Mouse (Mus musculus): ENCODE data around the gene Ppp2r5b. TPM values are rescaled to one million over a fixed set of nuclear protein-coding genes. Genes with fewer than 3 reads are reported as not detected.
A peak's percentile ranks its signal among the peaks of the same experiment; 100 is the strongest.

Gene Ppp2r5b
- polyA plus RNA-seq, 1 experiment from 2014 or later = 36.5 TPM

- no peak for ATAC-seq (ENCODE audit: low read depth)
- H3K27ac ChIP-seq (replicated peaks; ENCODE audit: low read depth, low read length) = no peak overlapping the region
- no peak overlapping the region for H3K4me3 ChIP-seq (ENCODE audit: low read depth, low read length)
- no peaks in the 10 kb centered on the region for H3K4me1 ChIP-seq (ENCODE audit: control insufficient read depth, insufficient read depth, low read length)
- WGBS = 75% methylated on average over 2 of the region's 2 CpGs
- H3K9ac ChIP-seq (ENCODE audit: low read depth, low read length) = no peak overlapping the region
- H3K36me3 ChIP-seq (ENCODE audit: control insufficient read depth, insufficient read depth, low read length) = no peaks in the 10 kb centered on the region
- no peak overlapping the region for H3K4me2 ChIP-seq (ENCODE audit: low read depth, low read length)
- no peak for DNase-seq (ENCODE audit: low spot score)
- H3K9me3 ChIP-seq (ENCODE audit: control insufficient read depth, low read length) = no peaks in the 10 kb centered on the region
- H3K27me3 ChIP-seq (replicated peaks; ENCODE audit: control insufficient read depth, insufficient read depth, low read length) = no peaks in the 10 kb centered on the region
These were observed 31.4 kb downstream of the Ppp2r5b start for GRCm38 (mm10) chr19:6204265-6204664.

GRCm38 (mm10) chr19:6184131-6184530, 51.5 kb downstream of the Ppp2r5b start, which contains the start of gene Majin:
Majin (plus strand) TSS chr19:6184388.
- Histone ChIP-seq H3K27me3 (replicated peaks; ENCODE audit: control insufficient read depth, insufficient read depth, low read length) (no peaks in the 10 kb centered on the region), H3K4me2 (ENCODE audit: low read depth, low read length) (no peak within 1 kb of the TSS), H3K4me1 (ENCODE audit: control insufficient read depth, insufficient read depth, low read length) (no peaks in the 10 kb centered on the region), H3K9me3 (ENCODE audit: control insufficient read depth, low read length) (no peaks in the 10 kb centered on the region), H3K36me3 (ENCODE audit: control insufficient read depth, insufficient read depth, low read length) (no peaks in the 10 kb centered on the region), H3K4me3 (ENCODE audit: low read depth, low read length) (no peak within 1 kb of the TSS), H3K27ac (replicated peaks; ENCODE audit: low read depth, low read length) (no peak within 1 kb of the TSS), H3K9ac (ENCODE audit: low read depth, low read length) (no peak within 1 kb of the TSS)
- 88% methylated on average over 23 of the region's 23 CpGs for WGBS
- DNase-seq (ENCODE audit: low spot score) = no peak
- ATAC-seq (ENCODE audit: low read depth) = no peak

DNA sequence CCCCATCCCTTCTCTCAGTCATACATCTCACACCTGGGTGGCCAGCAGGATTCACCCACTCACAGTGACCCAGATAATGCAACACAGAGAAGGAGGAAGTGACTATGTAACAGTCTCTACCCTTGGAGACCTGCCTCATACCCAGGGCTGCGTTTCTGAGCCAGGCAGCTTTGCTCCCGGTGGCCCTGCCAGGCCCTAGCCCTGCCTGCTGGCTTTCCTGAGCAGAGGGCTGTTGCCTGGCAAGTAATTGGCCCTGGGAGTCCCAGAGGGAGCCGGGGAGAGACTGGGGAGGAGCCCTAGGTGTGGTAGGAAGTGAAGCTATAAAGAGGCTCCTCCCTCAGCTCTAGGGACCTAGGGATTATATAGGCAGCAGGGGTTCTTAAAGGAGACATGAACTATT, 53.1 kb downstream of the Ppp2r5b start:
- H3K4me3 ChIP-seq (ENCODE audit: low read depth, low read length) = no peak overlapping the region
- H3K27me3 ChIP-seq (replicated peaks; ENCODE audit: control insufficient read depth, insufficient read depth, low read length) = no peaks in the 10 kb centered on the region
- H3K4me2 ChIP-seq (ENCODE audit: low read depth, low read length) = no peak overlapping the region
- no peaks in the 10 kb centered on the region for H3K4me1 ChIP-seq (ENCODE audit: control insufficient read depth, insufficient read depth, low read length)
- DNase-seq (ENCODE audit: low spot score) = peak; percentile 65
- H3K36me3 ChIP-seq (ENCODE audit: control insufficient read depth, insufficient read depth, low read length) = no peaks in the 10 kb centered on the region
- H3K9ac ChIP-seq (ENCODE audit: low read depth, low read length) = no peak overlapping the region
- ATAC-seq (ENCODE audit: low read depth) = peak; percentile 94
- WGBS = 10% methylated on average over 3 of the region's 3 CpGs
- H3K27ac ChIP-seq (replicated peaks; ENCODE audit: low read depth, low read length) = no peak overlapping the region
- no peaks in the 10 kb centered on the region for H3K9me3 ChIP-seq (ENCODE audit: control insufficient read depth, low read length)

DNA sequence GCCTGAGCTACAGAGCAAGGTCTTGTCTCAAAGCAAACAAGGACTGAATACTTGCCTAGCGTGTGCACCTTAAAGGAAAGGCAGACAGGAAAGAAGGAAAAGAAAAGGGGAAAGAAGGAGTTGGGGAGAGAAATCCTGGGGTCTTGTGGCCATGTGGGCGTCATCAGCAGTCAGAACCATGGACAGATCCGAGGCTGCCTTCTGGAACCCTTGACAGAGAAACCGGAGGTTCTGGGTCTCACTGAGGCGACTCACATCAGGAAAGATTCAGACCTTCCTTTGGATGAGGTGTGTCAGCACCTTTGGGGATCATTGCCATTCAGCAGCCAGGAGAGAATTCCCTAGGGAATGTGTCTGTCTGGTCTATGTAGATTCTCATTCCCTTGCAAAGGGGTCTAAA, 54.0 kb downstream of the Ppp2r5b start:
- no peak overlapping the region for H3K9ac ChIP-seq (ENCODE audit: low read depth, low read length)
- H3K27me3 ChIP-seq (replicated peaks; ENCODE audit: control insufficient read depth, insufficient read depth, low read length) = no peaks in the 10 kb centered on the region
- no peaks in the 10 kb centered on the region for H3K9me3 ChIP-seq (ENCODE audit: control insufficient read depth, low read length)
- H3K27ac ChIP-seq (replicated peaks; ENCODE audit: low read depth, low read length) = no peak overlapping the region
- no peak overlapping the region for H3K4me2 ChIP-seq (ENCODE audit: low read depth, low read length)
- H3K4me3 ChIP-seq (ENCODE audit: low read depth, low read length) = no peak overlapping the region
- H3K4me1 ChIP-seq (ENCODE audit: control insufficient read depth, insufficient read depth, low read length) = no peaks in the 10 kb centered on the region
- DNase-seq (ENCODE audit: low spot score) = peak; percentile 70
- WGBS = 12% methylated on average over 5 of the region's 5 CpGs
- no peaks in the 10 kb centered on the region for H3K36me3 ChIP-seq (ENCODE audit: control insufficient read depth, insufficient read depth, low read length)
- no peak for ATAC-seq (ENCODE audit: low read depth)

DNA sequence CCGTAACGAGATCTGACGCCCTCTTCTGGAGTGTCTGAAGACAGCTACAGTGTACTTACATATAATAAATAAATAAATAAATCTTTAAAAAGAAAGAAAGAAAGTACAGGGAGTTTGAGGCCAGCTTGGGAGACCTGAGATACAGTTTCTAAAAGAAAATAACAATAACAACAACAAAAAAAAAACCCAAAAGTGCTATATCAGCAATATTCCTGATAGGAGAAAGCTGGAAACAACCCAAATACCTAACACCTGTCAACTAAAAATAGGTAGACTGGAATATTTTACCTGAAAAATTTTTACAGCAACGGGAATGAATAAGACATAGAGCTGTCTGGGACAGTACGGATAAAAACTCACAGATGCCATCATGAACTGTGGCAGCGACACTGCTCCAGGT, 56.9 kb downstream of the Ppp2r5b start:
- H3K4me1 ChIP-seq (ENCODE audit: control insufficient read depth, insufficient read depth, low read length) = no peaks in the 10 kb centered on the region
- no peaks in the 10 kb centered on the region for H3K36me3 ChIP-seq (ENCODE audit: control insufficient read depth, insufficient read depth, low read length)
- H3K4me3 ChIP-seq (ENCODE audit: low read depth, low read length) = no peak overlapping the region
- no peaks in the 10 kb centered on the region for H3K9me3 ChIP-seq (ENCODE audit: control insufficient read depth, low read length)
- no peak overlapping the region for H3K9ac ChIP-seq (ENCODE audit: low read depth, low read length)
- ATAC-seq (ENCODE audit: low read depth) (no peak), DNase-seq (ENCODE audit: low spot score) (no peak)
- no peak overlapping the region for H3K27ac ChIP-seq (replicated peaks; ENCODE audit: low read depth, low read length)
- H3K27me3 ChIP-seq (replicated peaks; ENCODE audit: control insufficient read depth, insufficient read depth, low read length) = no peaks in the 10 kb centered on the region
- no peak overlapping the region for H3K4me2 ChIP-seq (ENCODE audit: low read depth, low read length)
- 87% methylated on average over 4 of the region's 6 CpGs for WGBS

MicroRNAs encoded within 50 kb of the gene (microRNA counts, 519-probe panel; counts per million panel counts)
- 2,106 counts per million, percentile 23 among the panel's probes with 10 or more counts for microRNA mmu-miR-192

Small RNA genes lying within 50 kb of the gene (microRNA-seq; reads per million reads assigned to microRNA genes)
- gene Mir192 (ENCODE audit: borderline number of aligned reads) (95.9 reads per million, percentile 51 among the genes with 10 or more reads in this experiment), gene Mir194-2 (ENCODE audit: borderline number of aligned reads) (44.0 reads per million, percentile 43 among the genes with 10 or more reads in this experiment)

Other genes starting within 250 kb of the Ppp2r5b start
- gene Slc22a20, start 249.7 kb downstream of the Ppp2r5b start, polyA plus RNA-seq (2014; fragmentation: Nextera tagmentation; extraction: Ambion mirVana) = not detected in 2 replicates
- 16.8 and 19.0 TPM in 2 replicates for gene Capn1, start 220.0 kb downstream of the Ppp2r5b start, polyA plus RNA-seq (2014; fragmentation: Nextera tagmentation; extraction: Ambion mirVana)
- 32.1 and 34.9 TPM in 2 replicates for gene Syvn1, start 189.3 kb downstream of the Ppp2r5b start, polyA plus RNA-seq (2014; fragmentation: Nextera tagmentation; extraction: Ambion mirVana)
- 67.5 and 69.8 TPM in 2 replicates for gene Mrpl49, start 178.1 kb downstream of the Ppp2r5b start, polyA plus RNA-seq (2014; fragmentation: Nextera tagmentation; extraction: Ambion mirVana)
- 870 and 937 TPM in 2 replicates for gene Fau, start 178.0 kb downstream of the Ppp2r5b start, polyA plus RNA-seq (2014; fragmentation: Nextera tagmentation; extraction: Ambion mirVana)
- 33.1 and 33.6 TPM in 2 replicates for gene Znhit2, start 174.7 kb downstream of the Ppp2r5b start, polyA plus RNA-seq (2014; fragmentation: Nextera tagmentation; extraction: Ambion mirVana)
- gene Tm7sf2, start 167.5 kb downstream of the Ppp2r5b start, polyA plus RNA-seq (2014; fragmentation: Nextera tagmentation; extraction: Ambion mirVana) = 19.5 and 21.7 TPM in 2 replicates
- 52.0 and 66.5 TPM in 2 replicates for gene Vps51, start 158.6 kb downstream of the Ppp2r5b start, polyA plus RNA-seq (2014; fragmentation: Nextera tagmentation; extraction: Ambion mirVana)
- gene Tmem262, start 155.8 kb downstream of the Ppp2r5b start, polyA plus RNA-seq (2014; fragmentation: Nextera tagmentation; extraction: Ambion mirVana) = not detected in 2 replicates
- 0.28 and 0.67 TPM in 2 replicates for gene Gm28374, start 153.6 kb downstream of the Ppp2r5b start, polyA plus RNA-seq (2014; fragmentation: Nextera tagmentation; extraction: Ambion mirVana)
- gene Zfpl1, start 150.9 kb downstream of the Ppp2r5b start, polyA plus RNA-seq (2014; fragmentation: Nextera tagmentation; extraction: Ambion mirVana) = 66.2 and 81.8 TPM in 2 replicates
- gene Cdca5, start 150.9 kb downstream of the Ppp2r5b start, polyA plus RNA-seq (2014; fragmentation: Nextera tagmentation; extraction: Ambion mirVana) = 24.6 and 29.0 TPM in 2 replicates
- not detected in 2 replicates for gene AC131692.1, start 141.5 kb downstream of the Ppp2r5b start, polyA plus RNA-seq (2014; fragmentation: Nextera tagmentation; extraction: Ambion mirVana)
- 0.29 and 0.51 TPM in 2 replicates for gene Naaladl1, start 130.1 kb downstream of the Ppp2r5b start, polyA plus RNA-seq (2014; fragmentation: Nextera tagmentation; extraction: Ambion mirVana)
- gene Sac3d1, start 117.2 kb downstream of the Ppp2r5b start, polyA plus RNA-seq (2014; fragmentation: Nextera tagmentation; extraction: Ambion mirVana) = 46.3 and 46.6 TPM in 2 replicates
- 26.7 and 27.5 TPM in 2 replicates for gene Snx15, start 107.6 kb downstream of the Ppp2r5b start, polyA plus RNA-seq (2014; fragmentation: Nextera tagmentation; extraction: Ambion mirVana)
- gene Batf2, start 94.9 kb downstream of the Ppp2r5b start, polyA plus RNA-seq (2014; fragmentation: Nextera tagmentation; extraction: Ambion mirVana) = 0.28 and 0.33 TPM in 2 replicates
- gene Arl2, start 94.3 kb downstream of the Ppp2r5b start, polyA plus RNA-seq (2014; fragmentation: Nextera tagmentation; extraction: Ambion mirVana) = 73.4 and 80.6 TPM in 2 replicates
- gene Majin, start 51.5 kb downstream of the Ppp2r5b start, polyA plus RNA-seq (2014; fragmentation: Nextera tagmentation; extraction: Ambion mirVana) = not detected in 2 replicates
- 3.3 and 4.1 TPM in 2 replicates for gene Gpha2, start 9.5 kb downstream of the Ppp2r5b start, polyA plus RNA-seq (2014; fragmentation: Nextera tagmentation; extraction: Ambion mirVana)
- 10.6 and 11.1 TPM in 2 replicates for gene Atg2a, start 5.8 kb upstream of the Ppp2r5b start, polyA plus RNA-seq (2014; fragmentation: Nextera tagmentation; extraction: Ambion mirVana)
- 68.4 and 68.6 TPM in 2 replicates for gene Ehd1, start 40.9 kb upstream of the Ppp2r5b start, polyA plus RNA-seq (2014; fragmentation: Nextera tagmentation; extraction: Ambion mirVana)
- gene Cdc42bpg, start 70.6 kb upstream of the Ppp2r5b start, polyA plus RNA-seq (2014; fragmentation: Nextera tagmentation; extraction: Ambion mirVana) = 1.5 and 1.6 TPM in 2 replicates
- gene Men1, start 99.1 kb upstream of the Ppp2r5b start, polyA plus RNA-seq (2014; fragmentation: Nextera tagmentation; extraction: Ambion mirVana) = 54.2 and 61.5 TPM in 2 replicates
- 9.8 and 9.9 TPM in 2 replicates for gene Map4k2, start 105.3 kb upstream of the Ppp2r5b start, polyA plus RNA-seq (2014; fragmentation: Nextera tagmentation; extraction: Ambion mirVana)
- 135 and 140 TPM in 2 replicates for gene Sf1, start 127.8 kb upstream of the Ppp2r5b start, polyA plus RNA-seq (2014; fragmentation: Nextera tagmentation; extraction: Ambion mirVana)
- 49.5 and 84.3 TPM in 2 replicates for gene Pygm, start 148.5 kb upstream of the Ppp2r5b start, polyA plus RNA-seq (2014; fragmentation: Nextera tagmentation; extraction: Ambion mirVana)
- 36.2 and 48.2 TPM in 2 replicates for gene Rasgrp2, start 163.5 kb upstream of the Ppp2r5b start, polyA plus RNA-seq (2014; fragmentation: Nextera tagmentation; extraction: Ambion mirVana)
- gene Nrxn2, start 182.9 kb upstream of the Ppp2r5b start, polyA plus RNA-seq (2014; fragmentation: Nextera tagmentation; extraction: Ambion mirVana) = 2.3 and 3.4 TPM in 2 replicates

Measured in embryonic facial prominence, embryonic 14.5 days (tissue).